Mouse (Mus musculus): ENCODE measurements around the gene Agbl5.
A peak's percentile ranks its signal among the peaks of the same experiment; 100 is the strongest.

DNA sequence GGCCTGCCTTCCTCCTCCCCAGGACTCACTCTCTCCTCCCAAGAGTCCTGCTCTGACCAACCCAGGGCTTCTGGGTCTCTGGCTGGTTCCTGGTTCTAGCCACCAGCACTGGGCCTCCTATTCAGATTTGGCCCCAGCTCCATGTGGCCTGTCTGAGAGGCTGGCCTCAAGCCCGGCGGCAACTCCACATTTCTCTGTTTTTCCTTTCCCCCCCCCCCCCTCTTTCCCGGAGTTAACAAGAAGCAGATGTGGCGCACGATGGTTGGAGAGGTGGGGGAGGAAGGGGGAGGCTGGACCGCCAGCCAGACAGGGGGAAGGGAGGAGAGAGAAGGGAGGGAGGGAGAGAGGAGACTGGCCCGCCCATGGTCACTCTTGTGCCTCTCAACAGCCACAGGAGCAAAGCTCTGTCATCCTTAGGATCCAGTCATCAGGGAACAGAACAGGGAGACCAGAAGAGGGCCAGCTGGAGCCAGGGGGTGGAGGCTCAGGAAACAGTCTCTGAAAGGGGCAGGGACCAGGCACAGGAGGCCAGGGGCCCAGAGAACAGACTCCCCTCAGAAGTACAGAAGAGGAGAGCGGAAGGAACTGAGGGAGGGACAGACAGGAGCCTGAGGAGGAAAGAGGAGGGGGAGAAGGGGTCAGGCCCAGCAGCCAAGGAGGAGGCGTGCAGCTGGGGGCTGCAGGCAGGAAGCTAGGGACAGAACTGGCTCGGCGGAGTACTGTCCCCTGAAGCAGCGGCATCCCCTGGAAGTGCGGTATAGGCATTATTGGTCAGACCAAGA, 24.8 kb downstream of the Agbl5 start, which contains the start of gene Emilin1:
- TF ChIP-seq POLR2A (IDR thresholded peaks at IDR 0.05; ENCODE audit: low read depth, low read length) (peak; percentile 93), CTCF (IDR thresholded peaks at IDR 0.05; ENCODE audit: borderline replicate concordance, insufficient read depth, low read length) (no peak)

Measured in embryonic fibroblast, embryonic 13.5 days (primary cell).